Mouse (Mus musculus): Measurements from ENCODE around the gene Apex2. TPM values are rescaled to one million over a fixed set of nuclear protein-coding genes. Genes with fewer than 3 reads are reported as not detected.

The Apex2 gene
- polyA plus RNA-seq (2015; fragmentation: Nextera tagmentation; extraction: Ambion mirVana) = 6.6 and 7.2 TPM in 2 replicates

DNA sequence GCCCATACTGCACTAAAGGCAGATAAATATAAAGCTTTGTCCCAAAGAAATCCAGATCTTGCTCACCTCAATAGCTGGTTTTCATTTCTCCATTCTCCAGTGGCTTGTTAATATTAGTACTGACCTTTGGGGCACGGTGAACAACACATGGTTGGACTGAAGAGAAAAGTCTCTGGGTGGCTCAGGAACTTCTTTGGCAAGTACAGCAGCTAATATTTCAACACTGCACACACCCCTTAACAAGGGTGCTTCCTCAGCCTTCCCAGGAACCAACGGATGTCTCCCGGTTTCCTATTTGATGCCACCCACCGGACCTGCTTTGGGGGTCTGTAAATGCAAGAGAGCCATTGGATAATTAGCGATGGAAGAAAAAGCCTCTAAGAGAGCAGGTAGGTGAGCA, at the start of gene Apex2:
Apex2 (minus strand) TSS at position 173 of the 400 bp plus-strand sequence.

GRCm38 (mm10) chrX:150588023-150588764, 1.5 kb downstream of the Apex2 start, which contains the start of gene Pfkfb1:
Pfkfb1 (plus strand) TSS chrX:150588229.

GRCm38 (mm10) chrX:150547239-150547638, 42.4 kb downstream of the Apex2 start, which contains the start of gene Alas2:
Alas2 (plus strand) TSS chrX:150547375.

Small RNA genes lying within 50 kb of the gene (microRNA-seq; reads per million reads assigned to microRNA genes)
- not detected for gene Mir3620

Other genes starting within 250 kb of the Apex2 start
- 22.3 and 23.3 TPM in 2 replicates for gene Tmem29, start 130.7 kb downstream of the Apex2 start, polyA plus RNA-seq (2015; fragmentation: Nextera tagmentation; extraction: Ambion mirVana)
- 46.5 and 143 TPM in 2 replicates for gene Alas2, start 42.5 kb downstream of the Apex2 start, polyA plus RNA-seq (2015; fragmentation: Nextera tagmentation; extraction: Ambion mirVana)
- gene Pfkfb1, start 1.6 kb downstream of the Apex2 start, polyA plus RNA-seq (2015; fragmentation: Nextera tagmentation; extraction: Ambion mirVana) = 2.5 and 2.8 TPM in 2 replicates
- gene Tro, start 67.7 kb upstream of the Apex2 start, polyA plus RNA-seq (2015; fragmentation: Nextera tagmentation; extraction: Ambion mirVana) = 3.4 and 4.1 TPM in 2 replicates
- 182 and 204 TPM in 2 replicates for gene Maged2, start 224.5 kb upstream of the Apex2 start, polyA plus RNA-seq (2015; fragmentation: Nextera tagmentation; extraction: Ambion mirVana)